Mouse (Mus musculus): ENCODE measurements around the gene Lgals4.
A peak's percentile ranks its signal among the peaks of the same experiment; 100 is the strongest.

Lgals4 gene

GRCm38 (mm10) chr7:28808957-28809393, 24.7 kb upstream of the Lgals4 start:
- DNase-seq = peak; percentile 99

GRCm38 (mm10) chr7:28809401-28810089, 24.1 kb upstream of the Lgals4 start:
- peak; percentile 79 for DNase-seq

- DNase-seq = peak; percentile 99
Observed at GRCm38 (mm10) chr7:28810107-28811066, 23.3 kb upstream of the Lgals4 start.

- peak; percentile 98 for DNase-seq
Observed at GRCm38 (mm10) chr7:28811228-28811627, 22.4 kb upstream of the Lgals4 start.

- no peak for DNase-seq
Observed at GRCm38 (mm10) chr7:28811640-28812275, 21.9 kb upstream of the Lgals4 start.

GRCm38 (mm10) chr7:28812436-28812835, 21.2 kb upstream of the Lgals4 start:
- DNase-seq = no peak

- DNase-seq = no peak
Observed at GRCm38 (mm10) chr7:28812949-28813348, 20.7 kb upstream of the Lgals4 start.

GRCm38 (mm10) chr7:28814306-28815034, 19.2 kb upstream of the Lgals4 start:
- DNase-seq = no peak

GRCm38 (mm10) chr7:28815230-28815629, 18.4 kb upstream of the Lgals4 start:
- no peak for DNase-seq

- DNase-seq = no peak
Observed at GRCm38 (mm10) chr7:28816201-28816600, 17.5 kb upstream of the Lgals4 start.

- no peak for DNase-seq
Observed at GRCm38 (mm10) chr7:28816920-28817319, 16.7 kb upstream of the Lgals4 start.

- DNase-seq = no peak
Observed at GRCm38 (mm10) chr7:28817524-28817923, 16.1 kb upstream of the Lgals4 start.

GRCm38 (mm10) chr7:28817957-28818356, 15.7 kb upstream of the Lgals4 start:
- DNase-seq = no peak

- DNase-seq = no peak
Observed at GRCm38 (mm10) chr7:28818436-28818835, 15.2 kb upstream of the Lgals4 start.

- no peak for DNase-seq
Observed at GRCm38 (mm10) chr7:28818861-28819452, 14.7 kb upstream of the Lgals4 start.

- DNase-seq = no peak
Observed at GRCm38 (mm10) chr7:28819571-28819970, 14.1 kb upstream of the Lgals4 start.

GRCm38 (mm10) chr7:28820358-28821260, 13.0 kb upstream of the Lgals4 start:
- no peak for DNase-seq

- DNase-seq = no peak
Observed at GRCm38 (mm10) chr7:28821261-28821831, 12.3 kb upstream of the Lgals4 start.

- no peak for DNase-seq
Observed at GRCm38 (mm10) chr7:28822556-28822955, 11.1 kb upstream of the Lgals4 start.

GRCm38 (mm10) chr7:28822993-28823903, 10.4 kb upstream of the Lgals4 start:
- DNase-seq = no peak

Measured in thymus, postnatal 14 days (tissue).